Mouse (Mus musculus): ENCODE results near the gene Gba2. TPM values are rescaled to one million over a fixed set of nuclear protein-coding genes. Genes with fewer than 3 reads are reported as not detected.

Gene Gba2
- 18.6 and 19.3 TPM in 2 replicates for polyA plus RNA-seq (2014; fragmentation: Nextera tagmentation; extraction: Ambion mirVana)

GRCm38 (mm10) chr4:43578376-43579204 lies at the start of gene Gba2, which contains the start of gene Rgp1:
Gene Gba2, minus strand, starts transcription at chr4:43578873.
Gene Rgp1, plus strand, starts transcription at chr4:43578715.
- H3K36me3 ChIP-seq (ENCODE audit: insufficient read depth) = peaks cover 41% of the 10 kb centered on the region
- no peaks in the 10 kb centered on the region for H3K9me3 ChIP-seq (ENCODE audit: low read depth, low read length)
- H3K4me1 ChIP-seq (ENCODE audit: insufficient read depth) = peaks cover 15% of the 10 kb centered on the region; the same call in 1 of the 2 replicates
- H3K9ac ChIP-seq = peak within 1 kb of the TSS; percentile 77
- WGBS = under 1% methylated on average over 71 of the region's 76 CpGs
- H3K27me3 ChIP-seq (ENCODE audit: insufficient read depth, low read length) = no peaks in the 10 kb centered on the region
- 0 out of 2 replicates have a peak, but pooled peaks have one; percentile 8 for TF ChIP-seq CTCF (IDR thresholded peaks at IDR 0.05; ENCODE audit: low read depth)
- H3K4me2 ChIP-seq = peak within 1 kb of the TSS; percentile 79
- ATAC-seq (ENCODE audit: insufficient read depth) (peak; percentile 97), DNase-seq (peak; percentile 91)
- peak within 1 kb of the TSS; percentile 76 for H3K4me3 ChIP-seq (ENCODE audit: low read depth, low read length)
- peak within 1 kb of the TSS; percentile 86 for H3K27ac ChIP-seq (ENCODE audit: low read depth)

- DNase-seq = no peak
- no peak overlapping the region for H3K4me3 ChIP-seq (ENCODE audit: low read depth, low read length)
- 62% methylated on average over 4 of the region's 4 CpGs for WGBS
- no peak for ATAC-seq (ENCODE audit: insufficient read depth)
- H3K27me3 ChIP-seq (ENCODE audit: insufficient read depth, low read length) = no peaks in the 10 kb centered on the region
- no peak for TF ChIP-seq CTCF (IDR thresholded peaks at IDR 0.05; ENCODE audit: low read depth)
- no peak overlapping the region for H3K27ac ChIP-seq (ENCODE audit: low read depth)
- no peaks in the 10 kb centered on the region for H3K36me3 ChIP-seq (ENCODE audit: insufficient read depth)
- H3K4me1 ChIP-seq (ENCODE audit: insufficient read depth) = no peaks in the 10 kb centered on the region
- no peak overlapping the region for H3K4me2 ChIP-seq
- peaks cover 8% of the 10 kb centered on the region; the same call in 1 of the 2 replicates for H3K9me3 ChIP-seq (ENCODE audit: low read depth, low read length)
- no peak overlapping the region for H3K9ac ChIP-seq
Observed at GRCm38 (mm10) chr4:43620146-43620778, 41.6 kb upstream of the Gba2 start.

GRCm38 (mm10) chr4:43613060-43613730 lies 34.5 kb upstream of the Gba2 start:
- Histone ChIP-seq H3K36me3 (ENCODE audit: insufficient read depth) (no peaks in the 10 kb centered on the region), H3K4me3 (ENCODE audit: low read depth, low read length) (no peak overlapping the region), H3K9me3 (ENCODE audit: low read depth, low read length) (no peaks in the 10 kb centered on the region), H3K27ac (ENCODE audit: low read depth) (no peak overlapping the region), H3K4me1 (ENCODE audit: insufficient read depth) (no peaks in the 10 kb centered on the region), H3K9ac (no peak overlapping the region), H3K27me3 (ENCODE audit: insufficient read depth, low read length) (no peaks in the 10 kb centered on the region), H3K4me2 (no peak overlapping the region)
- WGBS = 44% methylated on average over 3 of the region's 3 CpGs
- DNase-seq = peak; percentile 37
- ATAC-seq (ENCODE audit: insufficient read depth) = no peak
- TF ChIP-seq CTCF (IDR thresholded peaks at IDR 0.05; ENCODE audit: low read depth) = no peak

- DNase-seq = no peak
- Histone ChIP-seq H3K36me3 (ENCODE audit: insufficient read depth) (no peaks in the 10 kb centered on the region), H3K27me3 (ENCODE audit: insufficient read depth, low read length) (no peaks in the 10 kb centered on the region), H3K9me3 (ENCODE audit: low read depth, low read length) (no peaks in the 10 kb centered on the region), H3K9ac (no peak overlapping the region), H3K4me1 (ENCODE audit: insufficient read depth) (no peaks in the 10 kb centered on the region), H3K4me3 (ENCODE audit: low read depth, low read length) (no peak overlapping the region), H3K27ac (ENCODE audit: low read depth) (no peak overlapping the region), H3K4me2 (no peak overlapping the region)
- ATAC-seq (ENCODE audit: insufficient read depth) = no peak
- no peak for TF ChIP-seq CTCF (IDR thresholded peaks at IDR 0.05; ENCODE audit: low read depth)
- WGBS = 52% methylated on average over 10 of the region's 10 CpGs
Observed at GRCm38 (mm10) chr4:43612534-43612933, 33.9 kb upstream of the Gba2 start.

GRCm38 (mm10) chr4:43604751-43605685 lies 26.3 kb upstream of the Gba2 start:
- no peaks in the 10 kb centered on the region for H3K27me3 ChIP-seq (ENCODE audit: insufficient read depth, low read length)
- H3K9me3 ChIP-seq (ENCODE audit: low read depth, low read length) = no peaks in the 10 kb centered on the region
- TF ChIP-seq CTCF (IDR thresholded peaks at IDR 0.05; ENCODE audit: low read depth) = no peak
- WGBS = 51% methylated on average over 9 of the region's 9 CpGs
- no peak for DNase-seq
- H3K4me3 ChIP-seq (ENCODE audit: low read depth, low read length) = no peak overlapping the region
- no peak overlapping the region for H3K4me2 ChIP-seq
- peak; percentile 35; the same call in 1 of the 2 replicates for ATAC-seq (ENCODE audit: insufficient read depth)
- H3K9ac ChIP-seq = no peak overlapping the region
- no peaks in the 10 kb centered on the region for H3K4me1 ChIP-seq (ENCODE audit: insufficient read depth)
- H3K36me3 ChIP-seq (ENCODE audit: insufficient read depth) = no peaks in the 10 kb centered on the region
- H3K27ac ChIP-seq (ENCODE audit: low read depth) = no peak overlapping the region

- H3K9me3 ChIP-seq (ENCODE audit: low read depth, low read length) = no peaks in the 10 kb centered on the region
- no peak for DNase-seq
- H3K36me3 ChIP-seq (ENCODE audit: insufficient read depth) = no peaks in the 10 kb centered on the region
- H3K27ac ChIP-seq (ENCODE audit: low read depth) = no peak overlapping the region
- H3K27me3 ChIP-seq (ENCODE audit: insufficient read depth, low read length) = no peaks in the 10 kb centered on the region
- 49% methylated on average over 3 of the region's 3 CpGs for WGBS
- ATAC-seq (ENCODE audit: insufficient read depth) = no peak
- no peak for TF ChIP-seq CTCF (IDR thresholded peaks at IDR 0.05; ENCODE audit: low read depth)
- no peak overlapping the region for H3K4me2 ChIP-seq
- H3K4me3 ChIP-seq (ENCODE audit: low read depth, low read length) = no peak overlapping the region
- H3K4me1 ChIP-seq (ENCODE audit: insufficient read depth) = no peaks in the 10 kb centered on the region
- no peak overlapping the region for H3K9ac ChIP-seq
Observed at GRCm38 (mm10) chr4:43604099-43604498, 25.4 kb upstream of the Gba2 start.

Data from lung, embryonic 14.5 days (tissue).